Mouse (Mus musculus) liver, postnatal 0 days (tissue): ENCODE data around the gene Colq.

Source experiments
- CTCF ChIP-seq: sonication (generic); IDR thresholded peaks from 2 replicates; pipeline ENCODE4 v1.5.1; 2016; ENCODE audit warnings: antibody characterized with exemption, low read depth
- EP300 ChIP-seq: IDR thresholded peaks from 2 replicates; pipeline ENCODE4 v1.6.1; 2016; ENCODE audit warnings: antibody characterized with exemption, low read depth, mild to moderate bottlenecking

DNA sequence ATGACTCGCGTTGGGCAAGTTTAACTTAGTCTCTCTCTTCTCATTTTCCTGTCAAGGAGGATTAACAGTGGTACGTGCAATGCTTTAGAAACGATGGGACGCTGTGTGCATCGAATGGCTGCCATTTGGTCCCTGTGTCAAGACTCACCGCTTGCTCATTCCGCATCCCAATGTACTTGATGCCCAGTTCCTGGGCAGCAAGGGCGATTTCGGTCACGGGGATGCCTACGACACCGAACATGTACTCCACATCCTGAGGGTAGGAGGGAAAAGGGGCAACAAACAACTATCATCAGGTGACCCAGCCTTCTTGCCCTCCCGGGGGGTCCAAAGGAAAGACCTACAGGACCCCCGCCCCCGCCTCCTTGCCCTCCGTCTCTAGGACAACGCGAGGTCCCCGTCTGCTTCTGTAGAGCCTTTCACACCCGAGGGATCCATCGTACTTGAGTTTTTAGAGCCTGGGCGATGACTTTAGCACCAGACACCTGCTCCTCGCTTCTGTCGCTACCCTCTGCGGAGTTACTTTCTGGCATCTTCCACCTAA, 49.3 kb upstream of the Colq start, which contains the start of gene Gm49387:
- TF ChIP-seq CTCF: no peak
- no peak for TF ChIP-seq EP300
